Mouse (Mus musculus) hindbrain, embryonic 11.5 days (tissue): ENCODE data around the gene Gzmk. TPM values are rescaled to one million over a fixed set of nuclear protein-coding genes. Genes with fewer than 3 reads are reported as not detected.

Experiments
- ATAC-seq: fragments of 200-750 bp; cut with Nextera tagmentation; 2 replicates; pipeline ENCODE4 v1.8.0; 2017; ENCODE audit warnings: mild to moderate bottlenecking, moderate TSS enrichment, moderate library complexity; ENCODE audit not compliant: low FRiP score
- DNase-seq: peaks from one replicate; pipeline ENCODE4 v3.0.0-alpha.2; 2015; ENCODE audit warnings: low spot score
- H3K27ac ChIP-seq: fragments of 300-500 bp; sonication (generic); 2 replicates; pipeline ENCODE4 v1.5.1; 2014; ENCODE audit warnings: mild to moderate bottlenecking, low read depth, low read length
- H3K27me3 ChIP-seq: fragments of 300-500 bp; sonication (generic); 2 replicates; pipeline ENCODE4 v1.6.1; 2014; ENCODE audit warnings: mild to moderate bottlenecking, low read length, moderate library complexity, mixed read lengths; ENCODE audit not compliant: control insufficient read depth, insufficient read depth
- H3K36me3 ChIP-seq: fragments of 300-500 bp; sonication (generic); 2 replicates; pipeline ENCODE4 v1.6.1; 2014; ENCODE audit warnings: mild to moderate bottlenecking, low read length, moderate library complexity, mixed read lengths; ENCODE audit not compliant: control insufficient read depth, insufficient read depth
- H3K4me1 ChIP-seq: fragments of 300-500 bp; sonication (generic); replicated peaks from 2 replicates; pipeline ENCODE4 v1.6.1; 2014; ENCODE audit warnings: low read length, mixed read lengths; ENCODE audit not compliant: control insufficient read depth, insufficient read depth
- H3K4me2 ChIP-seq: fragments of 300-500 bp; sonication (generic); replicated peaks from 2 replicates; pipeline ENCODE4 v1.6.1; 2014; ENCODE audit warnings: mild to moderate bottlenecking, low read depth, low read length
- H3K4me3 ChIP-seq: fragments of 300-500 bp; sonication (generic); 2 replicates; pipeline ENCODE4 v1.5.1; 2014; ENCODE audit warnings: low read depth, low read length
- H3K9ac ChIP-seq: fragments of 300-500 bp; sonication (generic); 2 replicates; pipeline ENCODE4 v1.6.1; 2014; ENCODE audit warnings: low read depth, low read length
- H3K9me3 ChIP-seq: fragments of 300-500 bp; sonication (generic); 2 replicates; pipeline ENCODE4 v1.6.1; 2016; ENCODE audit warnings: low read length; ENCODE audit not compliant: control insufficient read depth
- WGBS: fragments of 180-500 bp; shearing (Covaris S2); extraction: QIAGEN DNeasy Blood & Tissue Kit; methylation state at CpG from one replicate; pipeline ENCODE4 v1.1.7; 2014; 5-methylcytosine and 5-hydroxymethylcytosine counted together
- polyA plus RNA-seq: library from polyadenylated mRNA; unstranded; fragments of >200 nt; fragmentation: Nextera tagmentation; extraction: Ambion mirVana; gene quantifications from 2 replicates; pipeline ENCODE4 v1.2.1, GENCODE M21; 2014

Gene Gzmk
- polyA plus RNA-seq, 1 experiment from 2014 or later = not detected

DNA sequence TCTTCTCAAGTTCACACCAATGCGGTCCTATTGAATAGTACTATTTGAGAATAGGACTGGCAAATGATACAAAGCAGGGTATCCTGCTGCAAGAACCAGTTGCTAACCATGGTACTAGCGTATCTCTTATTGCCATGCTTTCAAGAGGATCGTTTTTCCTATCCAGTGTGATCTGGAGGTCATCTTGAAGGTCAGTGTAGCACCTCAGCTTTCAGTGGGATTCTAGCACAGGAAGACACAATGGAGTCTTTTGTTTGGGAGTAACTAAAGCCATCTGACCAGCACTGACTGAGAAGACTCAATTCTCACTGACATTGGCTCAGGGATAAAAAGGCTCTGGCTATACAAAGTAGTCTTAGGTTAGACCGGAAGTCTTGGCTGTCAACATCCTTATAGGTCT is 74.2 kb downstream of the Gzmk start:
- Histone ChIP-seq H3K4me2 (no peak overlapping the region), H3K4me1 (no peaks in the 10 kb centered on the region), H3K9me3 (no peaks in the 10 kb centered on the region), H3K36me3 (no peaks in the 10 kb centered on the region), H3K27ac (no peak overlapping the region), H3K27me3 (no peaks in the 10 kb centered on the region), H3K9ac (no peak overlapping the region), H3K4me3 (no peak overlapping the region)
- ATAC-seq (no peak), DNase-seq (no peak)
- WGBS = 85% methylated on average over 4 of the region's 4 CpGs

- ATAC-seq (no peak), DNase-seq (no peak)
- Histone ChIP-seq H3K4me3 (no peak overlapping the region), H3K36me3 (no peaks in the 10 kb centered on the region), H3K27ac (no peak overlapping the region), H3K27me3 (no peaks in the 10 kb centered on the region), H3K9me3 (no peaks in the 10 kb centered on the region), H3K4me1 (no peaks in the 10 kb centered on the region), H3K9ac (no peak overlapping the region), H3K4me2 (no peak overlapping the region)
- WGBS = 94% methylated on average over 1 of the region's 1 CpGs
These were observed 86.1 kb downstream of the Gzmk start for GRCm38 (mm10) chr13:113139597-113139996.

- Histone ChIP-seq H3K4me2 (no peak overlapping the region), H3K36me3 (no peaks in the 10 kb centered on the region), H3K27me3 (no peaks in the 10 kb centered on the region), H3K9ac (no peak overlapping the region), H3K9me3 (no peaks in the 10 kb centered on the region), H3K27ac (no peak overlapping the region), H3K4me1 (no peaks in the 10 kb centered on the region), H3K4me3 (no peak overlapping the region)
- ATAC-seq (no peak), DNase-seq (no peak)
- WGBS = 94% methylated on average over 1 of the region's 1 CpGs
These were observed 95.7 kb downstream of the Gzmk start for GRCm38 (mm10) chr13:113129974-113130373.

Other genes starting within 250 kb of the Gzmk start
- 2.6 and 5.0 TPM in 2 replicates for gene Ccno, start 238.1 kb downstream of the Gzmk start, polyA plus RNA-seq
- 2.2 and 2.7 TPM in 2 replicates for gene Mcidas, start 232.1 kb downstream of the Gzmk start, polyA plus RNA-seq
- gene Cdc20b, start 190.8 kb downstream of the Gzmk start, polyA plus RNA-seq = 0.92 and 2.1 TPM in 2 replicates
- gene Gpx8, start 179.5 kb downstream of the Gzmk start, polyA plus RNA-seq = 103 and 105 TPM in 2 replicates
- not detected in 2 replicates for gene Gzma, start 124.9 kb downstream of the Gzmk start, polyA plus RNA-seq
- 1.1 and 1.2 TPM in 2 replicates for gene Esm1, start 16.2 kb downstream of the Gzmk start, polyA plus RNA-seq
- gene BC067074, start 67.3 kb upstream of the Gzmk start, polyA plus RNA-seq = 1.9 and 2.2 TPM in 2 replicates